Mouse (Mus musculus) neural tube, embryonic 10.5 days (tissue): ENCODE measurements around the gene Ptprs.

Experiments used
- DNase-seq: peaks from one replicate; pipeline ENCODE4 v3.0.0-alpha.2; 2017; ENCODE audit warnings: low spot score; ENCODE audit errors: extremely low spot score

The Ptprs gene

GRCm38 (mm10) chr17:56382997-56383396 is 93.3 kb downstream of the Ptprs start:
- DNase-seq = no peak

GRCm38 (mm10) chr17:56381183-56381582 is 95.1 kb downstream of the Ptprs start:
- DNase-seq = no peak

GRCm38 (mm10) chr17:56380286-56380685 is 96.0 kb downstream of the Ptprs start:
- DNase-seq = no peak

GRCm38 (mm10) chr17:56379281-56379834 is 96.9 kb downstream of the Ptprs start:
- no peak for DNase-seq

GRCm38 (mm10) chr17:56374851-56375250 is 101.4 kb downstream of the Ptprs start:
- no peak for DNase-seq

GRCm38 (mm10) chr17:56373136-56374034 is 102.9 kb downstream of the Ptprs start:
- no peak for DNase-seq

- no peak for DNase-seq
These were observed 104.2 kb downstream of the Ptprs start for GRCm38 (mm10) chr17:56372109-56372508.

- DNase-seq = no peak
These were observed 105.1 kb downstream of the Ptprs start for GRCm38 (mm10) chr17:56371029-56371660.

GRCm38 (mm10) chr17:56370090-56370489 is 106.2 kb downstream of the Ptprs start:
- no peak for DNase-seq

- no peak for DNase-seq
These were observed 107.9 kb downstream of the Ptprs start for GRCm38 (mm10) chr17:56368291-56368790.

GRCm38 (mm10) chr17:56365791-56366673 is 110.3 kb downstream of the Ptprs start:
- DNase-seq = no peak
